Mouse (Mus musculus) myocyte (in vitro differentiated cells): ENCODE data around the gene Chek2. TPM values are rescaled to one million over a fixed set of nuclear protein-coding genes. Genes with fewer than 3 reads are reported as not detected.

Experiments
- H3K27me3 ChIP-seq: one replicate; pipeline ENCODE4 v1.6.1; 2011; ENCODE audit not compliant: control insufficient read depth, insufficient read depth, insufficient read length
- H3K36me3 ChIP-seq: one replicate; pipeline ENCODE4 v1.6.1; 2011; ENCODE audit not compliant: control insufficient read depth, insufficient read depth
- H3K4me2 ChIP-seq: one replicate; pipeline ENCODE4 v1.6.1; 2011; ENCODE audit warnings: low read depth, control low read depth
- H3K4me3 ChIP-seq: one replicate; pipeline ENCODE4 v1.5.1; 2011; ENCODE audit warnings: mild to moderate bottlenecking, control low read depth, moderate library complexity
- H3K79me2 ChIP-seq: one replicate; pipeline ENCODE4 v1.6.1; 2011; ENCODE audit not compliant: control insufficient read depth, insufficient read depth
- H3ac ChIP-seq: one replicate; pipeline ENCODE4 v1.6.1; 2011; ENCODE audit not compliant: control insufficient read depth, insufficient read length
- CEBPB ChIP-seq: IDR thresholded peaks from 2 replicates; pipeline ENCODE4 v1.6.1; 2011; ENCODE audit warnings: mild to moderate bottlenecking, moderate library complexity; ENCODE audit not compliant: poor library complexity, insufficient read depth, severe bottlenecking
- E2F4 ChIP-seq: IDR thresholded peaks from one replicate; pipeline ENCODE4 v1.6.1; 2011; ENCODE audit warnings: mild to moderate bottlenecking, control low read depth, moderate library complexity; ENCODE audit not compliant: insufficient read depth
- MAX ChIP-seq: IDR thresholded peaks from one replicate; pipeline ENCODE4 v1.6.1; 2011; ENCODE audit warnings: low read depth, mild to moderate bottlenecking, control low read depth
- MYOD1 ChIP-seq, 3 experiments: IDR thresholded peaks; one replicate each; pipeline ENCODE4 v1.6.1; 2011; ENCODE audit warnings: control low read depth in 2 of 3, low read depth in 2 of 3, mild to moderate bottlenecking in 2 of 3, moderate library complexity in 1 of 3; ENCODE audit not compliant: insufficient read length in 2 of 3, control insufficient read depth in 1 of 3
- MYOG ChIP-seq, 3 experiments: IDR thresholded peaks; one replicate each; pipeline ENCODE4 v1.6.1; 2011; ENCODE audit warnings: control low read depth in 2 of 3, low read depth in 2 of 3, mild to moderate bottlenecking in 2 of 3; ENCODE audit not compliant: insufficient read length in 2 of 3, control insufficient read depth in 1 of 3, insufficient read depth in 1 of 3
- POLR2A ChIP-seq: IDR thresholded peaks from one replicate; pipeline ENCODE4 v1.6.1; 2011; ENCODE audit warnings: low read depth, mild to moderate bottlenecking, control low read depth, moderate library complexity; ENCODE audit not compliant: insufficient read length
- POLR2AphosphoS2 ChIP-seq: IDR thresholded peaks from one replicate; pipeline ENCODE4 v1.6.1; 2011; ENCODE audit warnings: low read depth, control low read depth; ENCODE audit not compliant: insufficient read length
- REST ChIP-seq: IDR thresholded peaks from one replicate; pipeline ENCODE4 v1.6.1; 2011; ENCODE audit warnings: mild to moderate bottlenecking, control low read depth, moderate library complexity; ENCODE audit not compliant: insufficient read depth, insufficient read length
- SRF ChIP-seq: IDR thresholded peaks from one replicate; pipeline ENCODE4 v1.6.1; 2011; ENCODE audit warnings: low read depth; ENCODE audit not compliant: control insufficient read depth, insufficient read length
- TCF12 ChIP-seq: IDR thresholded peaks from one replicate; pipeline ENCODE4 v1.6.1; 2011; ENCODE audit warnings: mild to moderate bottlenecking, control low read depth; ENCODE audit not compliant: poor library complexity, insufficient read depth, severe bottlenecking
- TCF3 ChIP-seq: IDR thresholded peaks from one replicate; pipeline ENCODE4 v1.6.1; 2011; ENCODE audit warnings: low read depth, control low read depth; ENCODE audit not compliant: insufficient read length
- USF1 ChIP-seq: IDR thresholded peaks from one replicate; pipeline ENCODE4 v1.6.1; 2011; ENCODE audit warnings: low read depth, mild to moderate bottlenecking, control low read depth, moderate library complexity
- polyA plus RNA-seq: library from polyadenylated mRNA; unstranded; fragments of >200 nt; fragmentation: generic; extraction: Trizol; gene quantifications from one replicate; pipeline ENCODE4 v1.2.1, GENCODE M21; 2012; ENCODE audit warnings: missing spikeins

The Chek2 gene
- polyA plus RNA-seq, 1 experiment = 6.2 TPM

DNA sequence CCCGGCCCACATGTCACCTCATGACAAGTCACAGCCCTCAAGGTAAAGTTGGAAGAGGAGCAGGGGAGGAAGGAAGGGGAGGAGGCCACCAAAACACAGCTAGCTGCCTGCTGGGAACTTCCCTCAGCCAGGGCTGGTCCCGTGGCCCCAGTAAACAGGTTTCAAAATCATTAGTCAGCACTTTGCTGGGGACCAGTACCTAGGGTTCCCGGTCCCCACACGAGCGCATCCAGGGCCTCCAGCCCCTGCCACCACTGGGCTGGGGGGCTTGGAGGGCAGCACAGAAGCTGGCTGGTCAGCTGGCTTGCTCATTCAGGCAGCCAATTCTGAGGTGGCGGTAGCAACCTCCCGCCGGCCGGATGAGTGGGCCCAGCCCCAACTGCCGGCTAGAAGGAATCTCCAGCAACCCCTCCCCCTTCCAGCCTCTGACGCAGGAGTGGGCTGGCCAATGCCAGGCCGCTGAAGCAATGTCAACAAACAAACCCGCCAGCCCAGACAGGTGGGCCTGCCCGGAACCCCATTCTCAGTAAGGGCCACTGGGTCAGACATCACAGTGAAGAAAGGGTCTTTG, 31.6 kb upstream of the Chek2 start:
- H3ac ChIP-seq = no peak overlapping the region

DNA sequence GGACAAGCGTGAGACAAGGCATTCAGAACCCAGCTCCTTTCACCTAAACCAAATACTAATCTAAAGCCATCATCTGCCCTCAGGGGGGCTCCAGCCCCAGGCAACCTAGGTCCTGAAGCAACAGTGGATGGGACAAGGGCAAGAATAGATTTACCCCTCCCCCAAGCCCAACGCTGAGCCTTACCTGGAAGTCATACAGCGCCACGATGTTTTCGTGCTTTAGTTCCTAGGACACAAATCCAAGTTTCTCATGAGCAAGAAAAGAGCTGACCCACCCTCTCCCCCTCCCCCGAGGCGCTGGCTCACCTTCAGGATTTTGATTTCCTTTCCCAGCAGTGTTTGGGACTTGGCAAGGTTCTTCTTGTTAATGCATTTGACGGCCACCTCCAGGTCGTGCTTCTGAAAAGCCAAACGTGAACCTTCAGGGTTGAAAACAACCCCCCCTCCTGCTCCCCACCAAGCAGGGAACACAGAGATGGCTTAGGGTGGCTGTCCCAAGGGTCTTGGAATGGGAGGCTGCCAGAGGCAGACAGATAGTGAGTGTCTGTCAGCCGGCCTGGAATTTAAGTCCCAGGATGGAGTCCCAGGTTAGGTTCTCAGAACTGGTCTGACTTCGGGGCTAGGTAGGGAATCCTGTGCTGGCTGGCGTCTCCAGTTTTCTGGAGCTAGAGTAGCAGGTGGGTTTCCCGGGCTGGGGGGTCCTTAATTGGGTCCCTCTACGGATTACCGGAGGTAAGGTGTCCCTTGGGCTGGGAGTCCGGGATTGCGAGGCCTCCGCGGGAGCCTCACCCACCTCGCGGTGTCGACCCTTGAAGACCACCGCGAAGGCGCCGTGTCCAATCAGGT, 30.7 kb upstream of the Chek2 start:
- H3ac ChIP-seq = peak overlapping the region; percentile 96
- peak overlapping the region; percentile 61 for H3K4me3 ChIP-seq
- TF ChIP-seq TCF3 = no peak
- no peak for TF ChIP-seq MYOD1 (IDR thresholded peaks at IDR 0.05; ENCODE audit: control insufficient read depth in 1 of 3, insufficient read length in 2 of 3, low read depth in 2 of 3)
- TF ChIP-seq POLR2AphosphoS2 = no peak
- TF ChIP-seq REST = no peak
- H3K27me3 ChIP-seq = no peaks in the 10 kb centered on the region
- H3K79me2 ChIP-seq = peaks cover 30% of the 10 kb centered on the region
- H3K4me2 ChIP-seq = peak overlapping the region; percentile 100
- no peaks in the 10 kb centered on the region for H3K36me3 ChIP-seq

More for the DNA sequence above, 31.6 kb upstream of the Chek2 start:
- Histone ChIP-seq H3K79me2 (peaks cover 30% of the 10 kb centered on the region), H3K36me3 (no peaks in the 10 kb centered on the region), H3K4me3 (peak overlapping the region; percentile 61), H3K4me2 (peak overlapping the region; percentile 100), H3K27me3 (no peaks in the 10 kb centered on the region)
- TF ChIP-seq MAX (no peak), USF1 (no peak), TCF3 (no peak), MYOD1 (IDR thresholded peaks at IDR 0.05; ENCODE audit: control insufficient read depth in 1 of 3, insufficient read length in 2 of 3, low read depth in 2 of 3) (peak in 1 of 3 experiments; percentile 50), CEBPB (no peak), POLR2AphosphoS2 (peak; percentile 63), MYOG (IDR thresholded peaks at IDR 0.05; ENCODE audit: control insufficient read depth in 1 of 3, insufficient read depth in 1 of 3, insufficient read length in 2 of 3, low read depth in 2 of 3) (peak in 1 of 3 experiments; percentile 45), REST (no peak), TCF12 (no peak), POLR2A (peak; percentile 66), SRF (no peak), E2F4 (no peak)

DNA sequence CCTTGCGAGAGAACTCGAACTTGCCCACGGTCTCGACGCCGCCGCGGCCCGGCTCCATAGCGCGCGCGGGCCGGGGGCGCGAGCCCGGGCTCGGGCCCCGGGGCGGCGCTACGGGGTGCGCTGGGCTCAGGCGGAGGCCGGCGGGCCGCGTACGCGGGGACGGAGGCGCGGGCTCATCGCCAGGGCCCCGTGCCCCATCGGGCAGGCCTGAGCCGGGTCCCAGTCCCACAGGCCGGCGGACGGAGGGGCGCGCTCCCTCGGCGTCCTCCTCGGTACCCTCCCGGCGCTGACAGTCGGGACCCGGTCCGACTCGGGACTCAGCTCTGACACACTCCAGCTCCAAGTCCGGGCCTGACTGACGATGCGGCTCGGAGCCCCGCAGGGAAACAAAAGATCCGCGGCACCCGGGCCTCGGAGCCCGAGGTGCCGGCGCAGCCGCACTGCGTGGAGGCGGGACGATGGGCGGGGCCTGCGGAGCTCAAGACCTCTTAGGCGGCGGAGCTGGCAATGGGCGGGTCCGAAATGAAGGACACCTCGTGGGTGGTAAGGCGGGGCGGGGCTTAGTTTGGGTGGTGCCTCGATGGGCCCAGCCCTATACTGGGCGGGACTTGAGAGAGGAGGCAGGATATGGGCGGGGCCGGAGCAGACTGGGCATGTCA, 30.0 kb upstream of the Chek2 start, which contains the start of gene Ulk1:
Gene Ulk1 (minus strand): TSS at position 431 of the 659 bp plus-strand sequence.
- no peaks in the 10 kb centered on the region for H3K36me3 ChIP-seq
- peak within 1 kb of the TSS; percentile 61 for H3K4me3 ChIP-seq
- H3ac ChIP-seq = peak within 1 kb of the TSS; percentile 96
- TF ChIP-seq CEBPB = no peak
- TF ChIP-seq TCF12 = no peak
- no peak for TF ChIP-seq MYOD1 (IDR thresholded peaks at IDR 0.05; ENCODE audit: control insufficient read depth in 1 of 3, insufficient read length in 2 of 3, low read depth in 2 of 3)
- no peak for TF ChIP-seq MAX
- TF ChIP-seq SRF = no peak
- no peak for TF ChIP-seq TCF3
- TF ChIP-seq USF1 = no peak
- peak; percentile 87 for TF ChIP-seq POLR2A
- TF ChIP-seq MYOG (IDR thresholded peaks at IDR 0.05; ENCODE audit: control insufficient read depth in 1 of 3, insufficient read depth in 1 of 3, insufficient read length in 2 of 3, low read depth in 2 of 3) = no peak
- peak; percentile 32 for TF ChIP-seq REST
- TF ChIP-seq POLR2AphosphoS2 = peak; percentile 93
- TF ChIP-seq E2F4 = no peak
- no peaks in the 10 kb centered on the region for H3K27me3 ChIP-seq
- H3K4me2 ChIP-seq = peak within 1 kb of the TSS; percentile 100
- H3K79me2 ChIP-seq = peaks cover 30% of the 10 kb centered on the region

DNA sequence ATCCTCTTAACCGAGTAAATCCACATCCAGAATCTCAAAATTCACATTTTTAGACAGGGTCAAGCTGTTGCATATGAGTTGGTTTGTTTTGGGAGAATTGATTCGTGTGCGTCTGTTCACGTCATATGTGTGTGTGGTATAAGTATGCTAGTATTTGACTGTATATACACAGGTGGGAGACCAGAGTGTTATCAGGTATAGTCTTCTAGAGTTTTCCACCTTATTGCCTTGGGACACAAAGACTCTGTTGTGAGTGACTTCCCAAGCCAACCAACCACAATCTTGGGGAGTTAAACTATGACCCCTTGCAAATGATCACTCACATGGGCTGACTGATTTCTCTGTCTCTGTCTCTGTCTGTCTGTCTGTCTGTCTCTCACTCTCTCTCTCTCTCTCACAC, 15.4 kb upstream of the Chek2 start:
- Histone ChIP-seq H3K27me3 (no peaks in the 10 kb centered on the region), H3ac (no peak overlapping the region), H3K36me3 (no peaks in the 10 kb centered on the region), H3K79me2 (no peaks in the 10 kb centered on the region), H3K4me2 (no peak overlapping the region), H3K4me3 (no peak overlapping the region)
- no peak for TF ChIP-seq POLR2A
- TF ChIP-seq REST = no peak
- TF ChIP-seq SRF = no peak
- no peak for TF ChIP-seq MYOG (IDR thresholded peaks at IDR 0.05; ENCODE audit: control insufficient read depth in 1 of 3, insufficient read depth in 1 of 3, insufficient read length in 2 of 3, low read depth in 2 of 3)
- TF ChIP-seq MYOD1 (IDR thresholded peaks at IDR 0.05; ENCODE audit: control insufficient read depth in 1 of 3, insufficient read length in 2 of 3, low read depth in 2 of 3) = no peak
